Mouse (Mus musculus) cerebellum, adult 9-10 months (tissue): ENCODE results near the gene Epha2.

Experiments used
- DNase-seq: peaks from one replicate; pipeline ENCODE4 v3.0.0; 2022

Gene Epha2

DNA sequence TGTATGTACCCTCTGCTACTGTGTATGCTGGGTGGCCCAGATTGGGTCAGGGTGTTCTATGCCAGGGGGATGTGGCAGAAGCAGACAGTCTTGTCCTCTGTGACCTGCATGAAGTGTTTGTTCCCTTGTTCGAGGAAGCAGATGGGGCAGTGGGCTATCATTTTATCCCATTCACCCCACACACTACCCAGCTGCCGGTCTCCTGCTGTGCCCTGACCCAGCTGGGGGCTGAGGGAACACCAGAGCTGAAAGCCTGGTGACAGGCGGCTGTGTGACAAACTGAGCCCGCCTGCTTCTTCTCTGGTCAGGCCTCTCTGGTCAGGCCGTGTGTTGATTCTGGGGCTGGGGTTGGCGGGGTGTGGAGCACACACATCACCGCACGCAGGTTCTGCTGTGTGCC is 5.0 kb downstream of the Epha2 start:
- DNase-seq, result no peak

DNA sequence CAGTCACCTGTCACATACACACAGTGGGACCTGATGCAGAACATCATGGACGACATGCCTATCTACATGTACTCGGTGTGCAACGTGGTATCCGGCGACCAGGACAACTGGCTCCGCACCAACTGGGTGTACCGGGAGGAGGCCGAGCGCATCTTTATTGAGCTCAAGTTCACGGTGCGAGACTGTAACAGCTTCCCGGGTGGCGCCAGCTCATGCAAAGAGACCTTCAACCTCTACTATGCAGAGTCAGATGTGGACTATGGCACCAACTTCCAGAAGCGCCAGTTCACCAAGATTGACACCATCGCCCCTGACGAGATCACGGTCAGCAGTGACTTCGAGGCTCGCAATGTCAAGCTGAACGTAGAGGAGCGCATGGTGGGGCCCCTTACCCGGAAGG is 7.3 kb downstream of the Epha2 start:
- no peak for DNase-seq

GRCm38 (mm10) chr4:141308857-141309772 is 8.1 kb downstream of the Epha2 start:
- no peak for DNase-seq

DNA sequence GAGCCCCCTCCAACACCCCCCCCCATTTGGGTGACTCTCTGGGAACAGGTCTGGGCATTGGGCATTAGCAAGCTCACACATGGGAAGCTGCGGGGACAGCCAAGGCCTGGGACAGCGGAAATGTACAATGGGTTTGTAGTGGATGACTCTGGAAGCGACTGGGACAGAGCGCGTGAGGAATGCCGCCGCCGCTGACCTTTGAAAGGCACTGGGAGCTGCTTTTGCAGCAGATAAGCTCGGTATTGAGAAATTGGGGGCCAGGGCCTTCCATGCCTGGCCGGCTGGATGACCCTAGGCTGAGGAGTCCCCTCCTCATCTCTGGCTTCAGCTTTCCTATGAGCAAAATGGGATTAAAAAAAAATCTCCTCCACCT is 8.7 kb downstream of the Epha2 start:
- DNase-seq, result no peak

- no peak for DNase-seq
Observed at GRCm38 (mm10) chr4:141310191-141310606, 9.2 kb downstream of the Epha2 start.

DNA sequence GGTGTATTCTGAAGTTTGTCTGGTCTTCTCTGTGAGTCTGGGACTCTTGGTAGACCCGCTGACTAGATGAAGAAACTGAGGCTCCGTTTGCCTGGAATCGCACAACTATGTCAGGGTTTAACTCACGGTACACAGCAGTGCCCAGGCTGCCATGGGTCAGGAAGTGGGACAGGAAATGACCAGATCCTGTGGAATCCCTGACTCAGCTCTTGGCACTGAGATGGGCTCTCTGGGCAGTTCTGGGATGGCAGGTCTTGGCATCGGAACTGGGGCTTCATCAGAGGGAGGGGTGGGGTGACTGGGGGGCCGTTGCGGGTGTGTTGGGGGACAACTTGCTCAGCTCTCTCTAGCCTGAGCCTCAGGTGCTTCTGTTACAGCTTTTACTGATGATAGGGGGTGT is 10.0 kb downstream of the Epha2 start:
- DNase-seq, result no peak

GRCm38 (mm10) chr4:141311506-141311905 is 10.5 kb downstream of the Epha2 start:
- DNase-seq, result no peak

DNA sequence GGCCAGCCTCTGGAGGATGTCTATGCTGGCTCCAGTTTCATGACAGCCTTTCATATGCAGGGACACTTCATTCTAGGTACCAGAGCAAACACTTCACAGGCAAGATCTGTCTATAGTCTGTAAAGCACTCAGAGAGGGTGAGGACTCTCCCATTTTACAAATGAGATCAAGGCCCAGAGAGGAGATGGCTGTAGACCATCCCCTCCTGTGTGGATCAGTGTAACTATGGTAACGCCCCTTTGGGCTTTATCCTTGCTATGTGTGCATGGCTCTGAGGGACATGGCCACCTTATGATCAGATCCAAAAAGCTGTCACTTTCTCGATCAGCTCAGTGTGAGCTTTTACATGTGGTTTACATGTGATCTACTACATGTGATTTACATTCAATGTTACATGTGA is 10.9 kb downstream of the Epha2 start:
- no peak for DNase-seq

- DNase-seq, result no peak
Observed at GRCm38 (mm10) chr4:141312513-141313131, 11.6 kb downstream of the Epha2 start.

- no peak for DNase-seq
Observed at GRCm38 (mm10) chr4:141313481-141313880, 12.4 kb downstream of the Epha2 start.

- DNase-seq, result no peak
Observed at GRCm38 (mm10) chr4:141313924-141314323, 12.9 kb downstream of the Epha2 start.

GRCm38 (mm10) chr4:141314745-141315144 is 13.7 kb downstream of the Epha2 start:
- DNase-seq, result no peak

GRCm38 (mm10) chr4:141316023-141316422 is 15.0 kb downstream of the Epha2 start:
- peak; percentile 31 for DNase-seq

GRCm38 (mm10) chr4:141316498-141317180 is 15.6 kb downstream of the Epha2 start:
- no peak for DNase-seq

- no peak for DNase-seq
Observed at GRCm38 (mm10) chr4:141317914-141318313, 16.9 kb downstream of the Epha2 start.

DNA sequence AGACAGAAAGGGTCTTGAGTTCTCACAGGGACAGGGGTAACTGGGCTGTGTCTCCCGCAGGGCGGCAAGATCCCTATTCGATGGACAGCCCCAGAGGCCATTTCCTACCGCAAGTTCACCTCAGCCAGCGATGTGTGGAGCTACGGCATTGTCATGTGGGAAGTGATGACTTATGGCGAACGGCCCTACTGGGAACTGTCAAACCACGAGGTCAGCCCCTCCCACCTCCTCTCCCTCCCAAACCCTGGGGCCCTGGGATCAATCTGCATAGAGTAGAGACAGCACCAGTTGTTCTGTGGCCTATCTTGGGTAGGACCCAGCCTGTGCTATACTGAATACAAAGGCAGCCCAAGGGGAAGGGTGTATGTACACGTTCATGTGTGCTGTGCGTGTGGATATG is 21.5 kb downstream of the Epha2 start:
- DNase-seq, result no peak

GRCm38 (mm10) chr4:141324771-141325191 is 23.7 kb downstream of the Epha2 start:
- peak; percentile 55 for DNase-seq

GRCm38 (mm10) chr4:141325636-141326035 is 24.6 kb downstream of the Epha2 start:
- DNase-seq, result no peak

DNA sequence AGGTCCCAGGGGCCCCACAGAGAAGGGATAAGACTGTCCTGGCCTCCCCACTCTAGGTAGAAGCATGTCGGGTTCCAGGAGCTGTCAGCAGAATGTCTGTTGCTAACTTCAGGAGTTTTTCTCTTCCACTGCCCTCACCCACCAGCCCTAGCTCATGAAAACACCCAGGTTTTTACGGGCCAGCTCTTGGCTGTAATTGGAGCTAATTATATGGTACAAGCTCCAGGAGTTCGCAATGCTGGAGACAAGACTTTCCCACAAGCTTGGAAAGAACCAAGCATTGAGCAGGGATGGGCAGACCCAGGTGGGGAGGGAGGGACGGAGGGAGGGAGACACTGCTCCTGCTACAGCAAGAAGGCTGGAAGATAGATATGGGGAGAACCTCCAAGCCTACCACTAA is 26.0 kb downstream of the Epha2 start:
- no peak for DNase-seq

GRCm38 (mm10) chr4:141328742-141329141 is 27.7 kb downstream of the Epha2 start:
- no peak for DNase-seq

DNA sequence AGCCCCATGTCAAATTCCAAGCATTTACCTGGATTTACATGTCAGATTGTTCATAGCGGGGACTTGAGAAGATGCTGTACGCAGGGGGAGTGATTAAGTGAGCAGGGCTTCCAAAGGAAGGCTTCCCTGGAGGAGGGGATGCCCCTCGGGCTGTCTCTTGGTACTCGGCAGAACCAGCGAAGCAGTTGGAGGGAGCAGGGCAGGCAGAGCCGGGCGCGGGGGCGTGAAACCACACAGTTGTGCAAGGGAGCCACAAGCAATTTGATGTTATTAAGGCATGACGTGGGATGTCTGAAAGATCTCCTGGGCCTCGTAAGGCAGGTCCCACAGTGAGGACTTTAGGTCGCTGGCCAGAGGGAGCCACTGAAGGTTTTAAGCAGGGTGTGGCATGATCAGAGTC is 28.9 kb downstream of the Epha2 start:
- no peak for DNase-seq

DNA sequence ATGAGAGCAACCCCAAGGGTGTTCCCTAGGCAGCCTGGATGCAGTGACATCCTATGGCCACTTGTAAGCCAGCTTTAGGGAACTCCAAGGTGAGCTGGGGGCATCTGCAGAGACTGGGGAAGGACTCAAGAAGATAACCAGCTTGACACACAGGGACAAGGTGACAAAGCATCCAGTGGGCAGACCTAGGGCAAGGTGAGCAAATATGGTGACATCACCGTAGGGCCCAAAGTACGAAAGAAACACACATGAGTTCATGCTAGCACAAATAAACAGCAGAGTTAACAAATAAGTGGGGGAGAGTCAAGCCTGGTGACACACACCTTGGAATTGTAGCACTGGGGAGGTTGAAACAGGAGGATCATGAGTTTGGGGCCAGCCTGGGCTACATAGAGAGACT is 30.4 kb downstream of the Epha2 start:
- DNase-seq, result no peak

GRCm38 (mm10) chr4:141332258-141332657 is 31.2 kb downstream of the Epha2 start:
- DNase-seq, result no peak

DNA sequence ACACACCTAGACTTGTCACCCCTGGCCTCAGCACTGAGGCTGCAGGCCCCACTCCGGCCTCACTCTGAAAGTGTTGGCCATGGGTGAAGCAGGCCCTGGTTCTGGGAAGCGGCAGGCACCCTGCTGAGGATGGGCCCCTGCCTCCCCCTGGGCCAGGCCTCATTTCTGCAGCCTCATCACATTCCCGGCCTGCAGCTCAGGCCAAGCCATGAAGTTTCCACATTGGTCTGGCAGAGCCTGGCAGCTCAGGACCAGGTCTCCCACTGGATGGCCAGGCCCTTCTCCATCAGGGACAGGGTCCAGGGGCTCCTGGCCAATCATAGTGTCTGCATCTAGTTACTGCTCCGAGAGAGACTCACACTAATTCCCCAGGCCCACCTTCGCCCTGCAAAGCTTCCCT is 33.7 kb downstream of the Epha2 start:
- DNase-seq, result no peak
